Mouse (Mus musculus) ES-E14 (cell line): ENCODE data around the gene Clcnkb. TPM values are rescaled to one million over a fixed set of nuclear protein-coding genes. Genes with fewer than 3 reads are reported as not detected.

Experiments used
- DNase-seq: peaks from one replicate; pipeline ENCODE4 v3.0.0-alpha.2; 2013; ENCODE audit warnings: low read depth, low spot score
- H3K27ac ChIP-seq: 2 replicates; pipeline ENCODE4 v1.5.1; 2012; ENCODE audit warnings: low read depth, mild to moderate bottlenecking, low read length, moderate library complexity, mixed read lengths; ENCODE audit not compliant: poor library complexity, insufficient read depth, severe bottlenecking
- H3K36me3 ChIP-seq: 2 replicates; pipeline ENCODE4 v1.6.1; 2012; ENCODE audit warnings: mild to moderate bottlenecking, low read length, moderate library complexity, mixed read lengths; ENCODE audit not compliant: control insufficient read depth, poor library complexity, insufficient read depth, severe bottlenecking
- H3K4me1 ChIP-seq, 2 experiments: fragments of 150-350 bp in 1 of 2; sonication (generic) in 1 of 2; 2 replicates each; pipeline ENCODE4 v1.6.1; 2012; ENCODE audit warnings: low read length in 2 of 2, mild to moderate bottlenecking in 1 of 2, mixed read lengths in 1 of 2; ENCODE audit not compliant: control insufficient read depth in 2 of 2, insufficient read depth in 2 of 2, poor library complexity in 1 of 2
- H3K4me3 ChIP-seq, 2 experiments: fragments of 150-350 bp in 1 of 2; sonication (generic) in 1 of 2; 2 replicates each; pipeline ENCODE4 v1.5.1; 2012; ENCODE audit warnings: low read length in 2 of 2, low read depth in 1 of 2, mild to moderate bottlenecking in 1 of 2, mixed read lengths in 1 of 2; ENCODE audit not compliant: insufficient read depth in 1 of 2, poor library complexity in 1 of 2, severe bottlenecking in 1 of 2
- H3K9ac ChIP-seq: 2 replicates; pipeline ENCODE4 v1.6.1; 2012; ENCODE audit warnings: low read depth, mild to moderate bottlenecking, low read length, mixed read lengths; ENCODE audit not compliant: poor library complexity, insufficient read depth, severe bottlenecking
- H3K9me3 ChIP-seq: fragments of 150-350 bp; sonication (generic); 2 replicates; pipeline ENCODE4 v1.6.1; 2012; ENCODE audit warnings: low read depth, mild to moderate bottlenecking, low read length; ENCODE audit not compliant: control insufficient read depth, insufficient read depth
- CHD2 ChIP-seq: IDR thresholded peaks from 2 replicates; pipeline ENCODE4 v1.6.1; 2014; ENCODE audit warnings: mild to moderate bottlenecking, low read depth, low read length, inconsistent platforms
- HCFC1 ChIP-seq: IDR thresholded peaks from 2 replicates; pipeline ENCODE4 v1.6.1; 2012; ENCODE audit warnings: low read length, inconsistent platforms, borderline replicate concordance; ENCODE audit not compliant: insufficient read depth
- MAFK ChIP-seq: IDR thresholded peaks from 2 replicates; pipeline ENCODE4 v1.6.1; 2014; ENCODE audit warnings: mild to moderate bottlenecking, low read depth, low read length, inconsistent platforms; ENCODE audit not compliant: insufficient read depth
- ZC3H11A ChIP-seq: IDR thresholded peaks from 2 replicates; pipeline ENCODE4 v1.6.1; 2012; ENCODE audit warnings: low read depth, mild to moderate bottlenecking, inconsistent platforms, low read length, borderline replicate concordance
- ZNF384 ChIP-seq: IDR thresholded peaks from 2 replicates; pipeline ENCODE4 v1.6.1; 2012; ENCODE audit warnings: low read depth, low read length, inconsistent platforms
- in situ Hi-C, 2 experiments: fragments of 600-800 bp; cut with MboI; formaldehyde crosslinking; loops; one replicate each; pipeline ENCODE4 v1.15.1; 2025; ENCODE audit warnings: low sequenced_read_pairs in 2 of 2, inconsistent platforms in 1 of 2; ENCODE audit not compliant: unreplicated experiment in 2 of 2
- total RNA-seq: library from RNA; depleted of rRNA; stranded (reverse); fragments of 300-350 nt; gene quantifications from 2 replicates; pipeline ENCODE4 v1.2.3, GENCODE M21; 2012

Gene Clcnkb
- total RNA-seq, 1 experiment: 1.6 TPM

DNA sequence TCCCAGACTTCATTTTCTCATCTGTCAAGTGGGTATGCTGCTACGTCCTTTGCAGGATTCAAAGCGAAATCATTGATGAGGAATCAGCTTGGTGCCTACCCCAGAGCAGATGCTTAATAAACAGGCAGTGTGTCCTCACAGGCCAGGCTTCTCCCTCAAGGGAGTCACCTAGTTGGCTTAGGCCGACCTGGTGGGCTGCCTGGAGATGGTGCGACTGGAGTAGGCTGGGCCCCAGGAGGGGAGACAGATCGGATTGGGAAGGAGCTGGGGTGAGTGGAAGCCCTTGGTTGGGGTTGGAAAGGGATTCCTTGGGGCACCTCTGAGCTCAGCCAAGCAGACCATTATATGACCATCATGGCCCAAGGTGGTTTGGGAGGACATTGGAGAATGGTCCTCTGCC is 43.4 kb downstream of the Clcnkb start:
- in situ Hi-C loops: no loop called here
- TF ChIP-seq HCFC1 (no peak), CHD2 (no peak), MAFK (no peak), ZNF384 (no peak), ZC3H11A (no peak)
- no peaks in the 10 kb centered on the region for H3K9me3 ChIP-seq
- H3K4me3 ChIP-seq: no peak overlapping the region
- peaks cover 0 to 4% of the 10 kb centered on the region in 2 experiments; a peak in 1 of 4 replicates for H3K4me1 ChIP-seq
- H3K27ac ChIP-seq: no peak overlapping the region
- H3K36me3 ChIP-seq: no peaks in the 10 kb centered on the region
- no peak overlapping the region for H3K9ac ChIP-seq
- DNase-seq: no peak

DNA sequence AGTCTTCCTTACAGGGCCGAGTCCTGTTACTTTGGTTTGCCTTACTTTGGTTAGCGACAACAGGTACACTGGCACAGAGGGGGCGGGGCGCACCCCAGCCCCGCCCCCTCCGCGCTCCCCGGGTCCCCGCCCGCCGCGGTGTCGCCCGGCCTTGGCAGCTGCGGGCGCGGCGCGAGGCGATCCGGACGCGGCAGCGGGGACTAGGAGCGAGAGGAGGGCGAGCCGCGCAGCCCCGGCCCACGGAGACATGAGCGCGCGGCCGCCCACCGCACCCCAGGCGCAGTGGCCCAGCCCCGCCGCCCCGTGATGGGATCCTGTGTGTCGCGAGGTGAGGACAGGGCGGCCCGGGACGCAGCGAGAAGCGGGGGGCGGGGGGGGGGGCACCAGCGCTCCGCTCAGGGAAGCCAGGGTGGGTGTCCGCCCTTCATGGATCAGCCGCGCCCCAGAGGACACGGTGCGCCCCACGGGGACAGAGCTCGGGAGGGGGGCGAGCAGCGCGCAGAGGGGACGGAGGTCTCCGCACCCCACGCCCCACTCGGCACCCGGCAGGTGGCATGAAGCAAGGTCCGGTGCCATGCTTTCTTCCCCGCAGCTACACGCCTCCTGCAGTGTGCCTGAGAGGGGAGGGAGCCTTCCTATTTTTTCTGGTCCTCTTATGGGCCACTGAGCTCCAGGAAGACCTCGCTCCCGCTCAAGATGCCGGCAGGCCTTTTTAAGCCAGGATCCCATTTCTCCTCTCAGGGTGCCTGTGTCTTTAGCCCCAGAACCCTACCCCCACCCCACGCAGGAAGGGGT is 47.6 kb downstream of the Clcnkb start, which contains the start of gene Fam131c:
Fam131c (plus strand) TSS at position 224 of the 795 bp plus-strand sequence.
- H3K4me1 ChIP-seq: peaks cover 0 to 6% of the 10 kb centered on the region in 2 experiments; a peak in 1 of 4 replicates
- no peaks in the 10 kb centered on the region for H3K36me3 ChIP-seq
- H3K27ac ChIP-seq: no peak within 1 kb of the TSS
- H3K4me3 ChIP-seq: peak within 1 kb of the TSS; percentile 58 to 84
- in situ Hi-C loops: no loop called here
- H3K9ac ChIP-seq: peak within 1 kb of the TSS; percentile 66
- TF ChIP-seq HCFC1 (no peak), MAFK (no peak), CHD2 (no peak), ZNF384 (no peak), ZC3H11A (no peak)
- no peak for DNase-seq
- no peaks in the 10 kb centered on the region for H3K9me3 ChIP-seq

DNA sequence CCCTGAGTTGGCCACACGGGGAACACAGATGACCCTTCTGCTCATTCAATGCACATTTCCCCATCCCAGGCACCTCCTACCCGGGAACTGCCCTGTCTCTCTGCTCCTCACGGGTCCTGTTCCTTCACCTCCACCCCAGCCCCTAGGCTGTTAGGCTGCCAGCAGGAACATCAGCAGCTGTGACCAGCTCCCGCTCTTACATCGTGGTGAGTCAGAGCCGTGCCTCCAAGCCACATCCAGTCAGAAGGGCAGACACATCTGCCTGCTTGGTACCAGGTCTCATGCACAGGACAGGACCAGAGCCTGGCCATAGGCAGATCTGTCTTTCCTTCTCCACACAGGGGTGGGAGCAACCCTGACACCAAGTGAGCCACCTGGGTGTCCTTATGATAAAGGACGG is 49.9 kb downstream of the Clcnkb start:
- in situ Hi-C loops: no loop called here
- DNase-seq: no peak
- peaks cover 2 to 18% of the 10 kb centered on the region in 2 experiments; a peak in 3 of 4 replicates for H3K4me1 ChIP-seq
- H3K9me3 ChIP-seq: no peaks in the 10 kb centered on the region
- TF ChIP-seq ZC3H11A (no peak), MAFK (no peak), ZNF384 (no peak), CHD2 (no peak), HCFC1 (no peak)
- no peak overlapping the region for H3K9ac ChIP-seq
- H3K36me3 ChIP-seq: no peaks in the 10 kb centered on the region
- no peak overlapping the region for H3K27ac ChIP-seq
- no peak overlapping the region for H3K4me3 ChIP-seq

DNA sequence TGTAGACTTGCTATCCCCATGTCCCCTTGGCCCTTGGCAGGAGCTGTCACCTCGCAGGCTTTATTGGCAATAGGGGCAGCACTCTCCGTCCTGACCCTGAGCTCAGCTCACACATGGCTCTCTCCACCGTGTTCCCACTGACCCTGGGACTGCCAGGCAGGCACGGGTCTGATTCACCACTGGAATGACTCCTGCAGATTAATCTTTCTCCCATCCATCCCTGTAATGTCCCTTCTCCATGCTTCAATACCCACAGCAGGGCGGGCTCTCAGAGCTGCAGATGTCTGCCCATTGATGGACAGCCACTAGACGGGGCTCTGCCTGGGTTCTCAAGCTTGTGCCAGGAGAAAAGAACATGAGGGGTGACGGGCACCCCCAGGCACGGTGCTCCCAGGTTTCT is 50.7 kb downstream of the Clcnkb start:
- TF ChIP-seq ZNF384 (no peak), CHD2 (no peak), MAFK (no peak), HCFC1 (no peak), ZC3H11A (no peak)
- H3K4me1 ChIP-seq: peaks cover 2 to 23% of the 10 kb centered on the region in 2 experiments; a peak in 3 of 4 replicates
- H3K9ac ChIP-seq: no peak overlapping the region
- H3K36me3 ChIP-seq: no peaks in the 10 kb centered on the region
- no peak overlapping the region for H3K27ac ChIP-seq
- H3K4me3 ChIP-seq: no peak overlapping the region
- H3K9me3 ChIP-seq: no peaks in the 10 kb centered on the region
- in situ Hi-C loops: no loop called here
- no peak for DNase-seq
